Mouse (Mus musculus): ENCODE measurements at regions not wholly inside any gene's neighbourhood (a gene's known extent, or its start where the extent isn't known, plus 50 kb on each side); places are given as distances from the start of the nearest gene placed in this dataset.

DNA sequence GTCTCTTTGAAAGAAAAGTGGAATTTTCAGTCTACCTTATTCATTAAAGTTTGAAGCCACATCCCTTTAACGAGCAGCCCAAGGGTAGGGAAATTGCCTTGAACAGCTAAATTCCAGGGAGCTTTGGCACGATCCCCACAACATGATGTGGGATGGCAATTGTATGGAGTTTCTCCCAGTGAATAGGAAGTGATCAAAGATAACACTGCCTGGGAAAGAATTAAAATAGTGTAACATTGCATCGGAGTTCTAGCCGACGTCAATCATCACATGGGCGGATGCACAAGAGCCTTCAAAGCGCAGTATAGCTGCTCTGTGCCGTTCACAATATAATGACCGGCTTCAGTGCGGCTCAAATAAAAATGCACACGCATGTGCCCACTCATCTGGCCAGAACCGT is 161.2 kb downstream of the Tex36 start:
- no peak overlapping the region for H3K9ac ChIP-seq (ENCODE audit: control insufficient read depth, low read depth, low read length, poor library complexity, severe bottlenecking)
- H3K9me3 ChIP-seq (replicated peaks; ENCODE audit: insufficient read depth, low read length) = no peaks in the 10 kb centered on the region
- H3K27me3 ChIP-seq (ENCODE audit: control insufficient read depth in 1 of 2, insufficient read depth in 2 of 2, low read length in 2 of 2) = no peaks in the 10 kb centered on the region
- no peaks in the 10 kb centered on the region for H3K79me2 ChIP-seq (ENCODE audit: control insufficient read depth, insufficient read depth, low read length, poor library complexity)
- H3K4me3 ChIP-seq (ENCODE audit: control insufficient read depth in 1 of 2, insufficient read depth in 1 of 2, low read depth in 2 of 2, low read length in 2 of 2) = no peak overlapping the region
- H3K36me3 ChIP-seq (ENCODE audit: control insufficient read depth in 1 of 2, insufficient read depth in 2 of 2, low read length in 2 of 2) = no peaks in the 10 kb centered on the region
- no peak for TF ChIP-seq SMC3 (IDR thresholded peaks at IDR 0.05; ENCODE audit: low read depth, low read length)
- no peak for TF ChIP-seq SIN3A (IDR thresholded peaks at IDR 0.05; ENCODE audit: low read length)
- TF ChIP-seq POLR2A (IDR thresholded peaks at IDR 0.05; ENCODE audit: control insufficient read depth in 1 of 2, insufficient read depth in 1 of 2, low read depth in 1 of 2, low read length in 2 of 2, poor library complexity in 1 of 2) = no peak
- TF ChIP-seq CTCF (IDR thresholded peaks at IDR 0.05 in 2 of 3, conservative IDR thresholded peaks at IDR 0.05 in 1 of 3; ENCODE audit: control insufficient read depth in 1 of 3, insufficient read depth in 1 of 3, low read depth in 2 of 3, low read length in 3 of 3, poor library complexity in 1 of 3, severe bottlenecking in 1 of 3) = no peak
- TF ChIP-seq RCOR1 (IDR thresholded peaks at IDR 0.05; ENCODE audit: low read depth, low read length) = no peak
- no peak for TF ChIP-seq CHD2 (IDR thresholded peaks at IDR 0.05; ENCODE audit: low read length)
- TF ChIP-seq MAZ (IDR thresholded peaks at IDR 0.05; ENCODE audit: low read depth, low read length) = no peak
- no peak for TF ChIP-seq E2F4 (IDR thresholded peaks at IDR 0.05; ENCODE audit: borderline replicate concordance, low read depth, low read length)
- TF ChIP-seq TCF12 (IDR thresholded peaks at IDR 0.05; ENCODE audit: low read depth, low read length) = no peak
- TF ChIP-seq BHLHE40 (IDR thresholded peaks at IDR 0.05; ENCODE audit: borderline replicate concordance, low read depth, low read length) = no peak
- no peak for TF ChIP-seq NRF1 (IDR thresholded peaks at IDR 0.05; ENCODE audit: insufficient read depth, low read depth, low read length, poor library complexity, severe bottlenecking)
- no peak for TF ChIP-seq EP300 (IDR thresholded peaks at IDR 0.05; ENCODE audit: low read depth in 1 of 2, low read length in 2 of 2)
- no peak for TF ChIP-seq MXI1 (IDR thresholded peaks at IDR 0.05; ENCODE audit: low read depth, low read length)
- TF ChIP-seq HCFC1 (IDR thresholded peaks at IDR 0.05; ENCODE audit: low read depth, low read length) = no peak
- no peak for TF ChIP-seq MAX (IDR thresholded peaks at IDR 0.05; ENCODE audit: low read length)
- TF ChIP-seq JUND (IDR thresholded peaks at IDR 0.05; ENCODE audit: low read depth, low read length) = no peak
- TF ChIP-seq KAT2A (conservative IDR thresholded peaks at IDR 0.05; ENCODE audit: low read depth, low read length) = no peak
- no peak for TF ChIP-seq TAL1 (IDR thresholded peaks at IDR 0.05; ENCODE audit: low read length)
- DNase-seq (ENCODE audit: low read depth, low spot score) = no peak
- no peaks in the 10 kb centered on the region for H3K4me1 ChIP-seq (ENCODE audit: control insufficient read depth in 1 of 2, insufficient read depth in 2 of 2, low read length in 2 of 2)
- H3K27ac ChIP-seq (ENCODE audit: control insufficient read depth, low read depth, low read length) = no peak overlapping the region

DNA sequence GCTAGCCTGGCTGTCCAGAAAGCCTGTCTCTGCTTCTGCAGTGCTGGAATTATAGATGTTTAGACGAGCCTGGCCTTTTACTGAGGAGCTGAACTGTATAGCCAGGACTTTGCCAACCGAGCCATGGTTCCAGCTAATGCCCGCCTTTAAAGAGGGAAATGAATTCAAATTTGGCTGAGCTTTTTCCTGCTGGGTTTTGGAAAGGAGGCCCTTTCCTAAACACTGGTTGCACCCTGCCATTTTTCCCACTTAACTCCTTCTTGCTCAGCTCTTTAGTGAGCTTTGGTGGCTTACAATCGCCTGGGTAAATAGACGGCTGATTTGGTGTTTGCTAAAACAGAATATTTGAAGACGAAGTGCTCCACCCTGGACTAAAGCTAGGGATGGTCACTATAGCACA is 161.9 kb downstream of the Tex36 start:
- Histone ChIP-seq H3K36me3 (ENCODE audit: control insufficient read depth in 1 of 2, insufficient read depth in 2 of 2, low read length in 2 of 2) (no peaks in the 10 kb centered on the region), H3K27ac (ENCODE audit: control insufficient read depth, low read depth, low read length) (no peak overlapping the region), H3K9ac (ENCODE audit: control insufficient read depth, low read depth, low read length, poor library complexity, severe bottlenecking) (no peak overlapping the region), H3K79me2 (ENCODE audit: control insufficient read depth, insufficient read depth, low read length, poor library complexity) (no peaks in the 10 kb centered on the region), H3K4me3 (ENCODE audit: control insufficient read depth in 1 of 2, insufficient read depth in 1 of 2, low read depth in 2 of 2, low read length in 2 of 2) (no peak overlapping the region), H3K9me3 (replicated peaks; ENCODE audit: insufficient read depth, low read length) (no peaks in the 10 kb centered on the region), H3K27me3 (ENCODE audit: control insufficient read depth in 1 of 2, insufficient read depth in 2 of 2, low read length in 2 of 2) (no peaks in the 10 kb centered on the region), H3K4me1 (ENCODE audit: control insufficient read depth in 1 of 2, insufficient read depth in 2 of 2, low read length in 2 of 2) (no peaks in the 10 kb centered on the region)
- DNase-seq (ENCODE audit: low read depth, low spot score) = no peak
- TF ChIP-seq ZMIZ1 (IDR thresholded peaks at IDR 0.05; ENCODE audit: low read depth, low read length) = no peak
- no peak for TF ChIP-seq MAZ (IDR thresholded peaks at IDR 0.05; ENCODE audit: low read depth, low read length)
- no peak for TF ChIP-seq MEF2A (IDR thresholded peaks at IDR 0.05; ENCODE audit: extremely low read depth, insufficient replicate concordance, low read depth, low read length, poor library complexity, severe bottlenecking)
- TF ChIP-seq ELF1 (IDR thresholded peaks at IDR 0.05; ENCODE audit: low read depth, low read length) = no peak
- no peak for TF ChIP-seq BHLHE40 (IDR thresholded peaks at IDR 0.05; ENCODE audit: borderline replicate concordance, low read depth, low read length)
- no peak for TF ChIP-seq ZC3H11A (IDR thresholded peaks at IDR 0.05; ENCODE audit: low read depth, low read length)
- no peak for TF ChIP-seq EP300 (IDR thresholded peaks at IDR 0.05; ENCODE audit: low read depth in 1 of 2, low read length in 2 of 2)
- TF ChIP-seq GABPA (IDR thresholded peaks at IDR 0.05; ENCODE audit: low read depth, low read length) = no peak
- TF ChIP-seq MYB (IDR thresholded peaks at IDR 0.05; ENCODE audit: low read depth, low read length) = no peak
- TF ChIP-seq TCF12 (IDR thresholded peaks at IDR 0.05; ENCODE audit: low read depth, low read length) = no peak
- no peak for TF ChIP-seq RCOR1 (IDR thresholded peaks at IDR 0.05; ENCODE audit: low read depth, low read length)
- no peak for TF ChIP-seq CHD2 (IDR thresholded peaks at IDR 0.05; ENCODE audit: low read length)
- no peak for TF ChIP-seq POLR2AphosphoS2 (IDR thresholded peaks at IDR 0.05; ENCODE audit: low read length)
- TF ChIP-seq UBTF (IDR thresholded peaks at IDR 0.05; ENCODE audit: borderline replicate concordance, insufficient read depth, low read depth, low read length) = no peak
- TF ChIP-seq MYC (IDR thresholded peaks at IDR 0.05; ENCODE audit: low read depth, low read length) = no peak
- TF ChIP-seq TBP (IDR thresholded peaks at IDR 0.05; ENCODE audit: low read depth, low read length) = no peak
